Mouse (Mus musculus) neural tube, embryonic 12.5 days (tissue): ENCODE results near the gene Itpkb. TPM values are rescaled to one million over a fixed set of nuclear protein-coding genes. Genes with fewer than 3 reads are reported as not detected.

Experiments used
- ATAC-seq: fragments of 200-750 bp; cut with Nextera tagmentation; 2 replicates; pipeline ENCODE4 v1.8.0; 2017; ENCODE audit warnings: low read depth, mild to moderate bottlenecking, moderate TSS enrichment, moderate library complexity; ENCODE audit not compliant: low FRiP score
- H3K27ac ChIP-seq: fragments of 300-500 bp; sonication (generic); 2 replicates; pipeline ENCODE4 v1.5.1; 2016
- H3K27me3 ChIP-seq: fragments of 300-500 bp; sonication (generic); replicated peaks from 2 replicates; pipeline ENCODE4 v1.6.1; 2016; ENCODE audit warnings: mild to moderate bottlenecking
- H3K36me3 ChIP-seq: fragments of 300-500 bp; sonication (generic); 2 replicates; pipeline ENCODE4 v1.6.1; 2016; ENCODE audit warnings: mild to moderate bottlenecking
- H3K4me1 ChIP-seq: fragments of 300-500 bp; sonication (generic); 2 replicates; pipeline ENCODE4 v1.6.1; 2016
- H3K4me2 ChIP-seq: fragments of 300-500 bp; sonication (generic); replicated peaks from 2 replicates; pipeline ENCODE4 v1.6.1; 2016; ENCODE audit warnings: mild to moderate bottlenecking
- H3K4me3 ChIP-seq: fragments of 300-500 bp; sonication (generic); 2 replicates; pipeline ENCODE4 v1.5.1; 2016
- H3K9ac ChIP-seq: fragments of 300-500 bp; sonication (generic); 2 replicates; pipeline ENCODE4 v1.6.1; 2016; ENCODE audit warnings: mild to moderate bottlenecking
- H3K9me3 ChIP-seq: fragments of 300-500 bp; sonication (generic); 2 replicates; pipeline ENCODE4 v1.6.1; 2016; ENCODE audit warnings: mild to moderate bottlenecking
- WGBS: fragments of 180-500 bp; shearing (Covaris S2); methylation state at CpG from one replicate; pipeline ENCODE4 v1.1.7; 2016; 5-methylcytosine and 5-hydroxymethylcytosine counted together
- polyA plus RNA-seq: library from polyadenylated mRNA; unstranded; fragments of >200 nt; fragmentation: Nextera tagmentation; extraction: Ambion mirVana; gene quantifications from 2 replicates; pipeline ENCODE4 v1.2.1, GENCODE M21; 2016

The Itpkb gene
- polyA plus RNA-seq, result 5.4 and 5.5 TPM in 2 replicates

- H3K9me3 ChIP-seq, result no peaks in the 10 kb centered on the region
- 1% methylated on average over 19 of the region's 19 CpGs for WGBS
- H3K36me3 ChIP-seq, result no peaks in the 10 kb centered on the region
- ATAC-seq, result 0 out of 2 replicates have a peak, but pooled peaks have one; percentile 42
- H3K4me3 ChIP-seq, result peak within 1 kb of the TSS; percentile 58
- peaks cover 31% of the 10 kb centered on the region for H3K4me1 ChIP-seq
- H3K9ac ChIP-seq, result peak within 1 kb of the TSS; percentile 72
- H3K27me3 ChIP-seq, result peaks cover 29% of the 10 kb centered on the region
- peak within 1 kb of the TSS; percentile 99 for H3K4me2 ChIP-seq
- H3K27ac ChIP-seq, result no peak within 1 kb of the TSS
Measured at GRCm38 (mm10) chr1:180330145-180330706, at the start of gene Itpkb. TSS of gene Itpkb (plus strand) at chr1:180330485.

- H3K9ac ChIP-seq, result no peak overlapping the region
- H3K4me3 ChIP-seq, result no peak overlapping the region
- ATAC-seq, result no peak
- 60% methylated on average over 6 of the region's 6 CpGs for WGBS
- H3K9me3 ChIP-seq, result no peaks in the 10 kb centered on the region
- no peaks in the 10 kb centered on the region for H3K27me3 ChIP-seq
- H3K4me2 ChIP-seq, result no peak overlapping the region
- H3K27ac ChIP-seq, result no peak overlapping the region
- peaks cover 28% of the 10 kb centered on the region for H3K4me1 ChIP-seq
- H3K36me3 ChIP-seq, result no peaks in the 10 kb centered on the region
Measured at GRCm38 (mm10) chr1:180282581-180282980, 47.7 kb upstream of the Itpkb start.

- Histone ChIP-seq H3K4me1 (peaks cover 30% of the 10 kb centered on the region), H3K27me3 (no peaks in the 10 kb centered on the region), H3K4me3 (no peak overlapping the region), H3K27ac (no peak overlapping the region), H3K9me3 (no peaks in the 10 kb centered on the region), H3K9ac (0 out of 2 replicates have a peak overlapping the region, but pooled peaks have one; percentile 26), H3K36me3 (no peaks in the 10 kb centered on the region), H3K4me2 (no peak overlapping the region; the same call in 1 of the 2 replicates)
- WGBS, result 21% methylated on average over 16 of the region's 16 CpGs
- peak; percentile 58 for ATAC-seq
Measured at GRCm38 (mm10) chr1:180283813-180284768, 46.2 kb upstream of the Itpkb start.

GRCm38 (mm10) chr1:180286081-180286831 lies 44.0 kb upstream of the Itpkb start:
- Histone ChIP-seq H3K4me3 (no peak overlapping the region), H3K9ac (no peak overlapping the region), H3K4me2 (no peak overlapping the region), H3K9me3 (no peaks in the 10 kb centered on the region), H3K27ac (no peak overlapping the region), H3K36me3 (no peaks in the 10 kb centered on the region), H3K27me3 (no peaks in the 10 kb centered on the region), H3K4me1 (peaks cover 26% of the 10 kb centered on the region)
- WGBS, result 61% methylated on average over 15 of the region's 15 CpGs
- ATAC-seq, result no peak

- Histone ChIP-seq H3K36me3 (no peaks in the 10 kb centered on the region), H3K9me3 (no peaks in the 10 kb centered on the region), H3K4me1 (peaks cover 26% of the 10 kb centered on the region), H3K27ac (no peak overlapping the region), H3K4me3 (no peak overlapping the region), H3K9ac (no peak overlapping the region), H3K4me2 (no peak overlapping the region), H3K27me3 (no peaks in the 10 kb centered on the region)
- no peak for ATAC-seq
- 77% methylated on average over 7 of the region's 7 CpGs for WGBS
Measured at GRCm38 (mm10) chr1:180288227-180288626, 42.1 kb upstream of the Itpkb start.

GRCm38 (mm10) chr1:180288872-180289468 lies 41.3 kb upstream of the Itpkb start:
- no peak for ATAC-seq
- H3K36me3 ChIP-seq, result no peaks in the 10 kb centered on the region
- H3K9ac ChIP-seq, result no peak overlapping the region
- H3K4me1 ChIP-seq, result peaks cover 21% of the 10 kb centered on the region
- no peaks in the 10 kb centered on the region for H3K27me3 ChIP-seq
- H3K27ac ChIP-seq, result no peak overlapping the region
- no peak overlapping the region for H3K4me2 ChIP-seq
- no peaks in the 10 kb centered on the region for H3K9me3 ChIP-seq
- no peak overlapping the region for H3K4me3 ChIP-seq
- 89% methylated on average over 7 of the region's 7 CpGs for WGBS

GRCm38 (mm10) chr1:180289788-180290187 lies 40.5 kb upstream of the Itpkb start:
- Histone ChIP-seq H3K9ac (no peak overlapping the region), H3K4me2 (no peak overlapping the region), H3K36me3 (no peaks in the 10 kb centered on the region), H3K4me1 (peaks cover 15% of the 10 kb centered on the region; the same call in 1 of the 2 replicates), H3K4me3 (no peak overlapping the region), H3K9me3 (no peaks in the 10 kb centered on the region), H3K27ac (no peak overlapping the region), H3K27me3 (no peaks in the 10 kb centered on the region)
- 74% methylated on average over 5 of the region's 5 CpGs for WGBS
- ATAC-seq, result no peak

GRCm38 (mm10) chr1:180290358-180290757 lies 39.9 kb upstream of the Itpkb start:
- no peaks in the 10 kb centered on the region for H3K27me3 ChIP-seq
- H3K4me3 ChIP-seq, result no peak overlapping the region
- H3K4me1 ChIP-seq, result peaks cover 15% of the 10 kb centered on the region; the same call in 1 of the 2 replicates
- ATAC-seq, result no peak
- H3K36me3 ChIP-seq, result no peaks in the 10 kb centered on the region
- no peaks in the 10 kb centered on the region for H3K9me3 ChIP-seq
- 85% methylated on average over 4 of the region's 4 CpGs for WGBS
- H3K4me2 ChIP-seq, result no peak overlapping the region
- no peak overlapping the region for H3K9ac ChIP-seq
- no peak overlapping the region for H3K27ac ChIP-seq

GRCm38 (mm10) chr1:180296088-180296487 lies 34.2 kb upstream of the Itpkb start:
- Histone ChIP-seq H3K9ac (no peak overlapping the region), H3K27me3 (no peaks in the 10 kb centered on the region), H3K36me3 (no peaks in the 10 kb centered on the region), H3K4me2 (no peak overlapping the region), H3K4me3 (no peak overlapping the region), H3K9me3 (no peaks in the 10 kb centered on the region), H3K4me1 (no peaks in the 10 kb centered on the region), H3K27ac (no peak overlapping the region)
- ATAC-seq, result no peak
- WGBS, result 88% methylated on average over 9 of the region's 9 CpGs

GRCm38 (mm10) chr1:180299697-180300096 lies 30.6 kb upstream of the Itpkb start:
- ATAC-seq, result no peak
- Histone ChIP-seq H3K27ac (no peak overlapping the region), H3K36me3 (no peaks in the 10 kb centered on the region), H3K9me3 (no peaks in the 10 kb centered on the region), H3K27me3 (no peaks in the 10 kb centered on the region), H3K4me2 (no peak overlapping the region), H3K4me3 (no peak overlapping the region), H3K9ac (no peak overlapping the region), H3K4me1 (peaks cover 9% of the 10 kb centered on the region)
- WGBS, result 94% methylated on average over 4 of the region's 4 CpGs

- no peak overlapping the region for H3K4me2 ChIP-seq
- WGBS, result 92% methylated on average over 4 of the region's 4 CpGs
- no peak for ATAC-seq
- no peak overlapping the region for H3K9ac ChIP-seq
- no peak overlapping the region for H3K27ac ChIP-seq
- H3K36me3 ChIP-seq, result no peaks in the 10 kb centered on the region
- H3K4me1 ChIP-seq, result peaks cover 9% of the 10 kb centered on the region
- H3K27me3 ChIP-seq, result no peaks in the 10 kb centered on the region
- H3K9me3 ChIP-seq, result no peaks in the 10 kb centered on the region
- H3K4me3 ChIP-seq, result no peak overlapping the region
Measured at GRCm38 (mm10) chr1:180300292-180300691, 30.0 kb upstream of the Itpkb start.
